Mouse (Mus musculus): Measurements from ENCODE around the gene Gm9821. TPM values are rescaled to one million over a fixed set of nuclear protein-coding genes. Genes with fewer than 3 reads are reported as not detected.
A peak's percentile ranks its signal among the peaks of the same experiment; 100 is the strongest.

Gm9821 gene
- total and polyA plus RNA-seq, 2 experiments: not detected

- Histone ChIP-seq H3K4me1 (ENCODE audit: control insufficient read depth, insufficient read depth, low read length) (peaks cover 19% of the 10 kb centered on the region), H3K27ac (replicated peaks; ENCODE audit: insufficient read depth, low read depth, low read length) (peak overlapping the region; percentile 98), H3K36me3 (ENCODE audit: control insufficient read depth, insufficient read depth, low read length) (no peaks in the 10 kb centered on the region), H3K4me3 (ENCODE audit: insufficient read depth, low read depth, low read length) (peak overlapping the region; percentile 99), H3K79me2 (ENCODE audit: control insufficient read depth, insufficient read depth, low read length) (peaks cover 14% of the 10 kb centered on the region; the same call in 1 of the 2 replicates), H3K27me3 (ENCODE audit: control insufficient read depth, insufficient read depth, low read length) (no peaks in the 10 kb centered on the region), H3K9ac (ENCODE audit: low read depth, low read length) (peak overlapping the region; percentile 94)
- no peak for TF ChIP-seq POLR2A (IDR thresholded peaks at IDR 0.05; ENCODE audit: extremely low read depth, insufficient read depth, low read length)
- no peak for TF ChIP-seq CTCF (IDR thresholded peaks at IDR 0.05; ENCODE audit: low read depth, low read length)
- WGBS: 59% methylated on average over 3 of the region's 3 CpGs
- DNase-seq (ENCODE audit: extremely low read depth, low read depth, low spot score): no peak
These were observed 19.2 kb downstream of the Gm9821 start for GRCm38 (mm10) chr2:91964610-91965204.

DNA sequence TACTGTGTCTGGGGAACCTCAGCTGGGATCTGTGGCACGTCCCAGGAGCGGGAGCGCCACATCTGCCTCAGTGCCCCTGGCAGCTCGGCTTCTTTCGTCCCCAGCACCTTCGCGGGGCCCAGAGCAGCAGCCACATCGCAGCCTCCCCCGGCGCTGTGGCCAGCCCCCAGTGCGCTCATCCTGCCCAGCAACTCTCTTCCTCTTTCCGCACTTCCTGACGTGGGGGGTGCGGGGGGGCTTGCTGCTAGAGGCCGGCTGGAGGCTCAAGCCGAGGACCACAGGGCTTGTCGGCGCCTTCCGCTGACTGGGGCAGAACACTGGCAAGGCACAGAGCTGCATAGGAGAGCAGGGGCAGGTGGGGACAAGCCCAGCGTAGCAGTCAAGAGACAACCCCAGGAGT is 19.9 kb downstream of the Gm9821 start:
- Histone ChIP-seq H3K4me1 (ENCODE audit: control insufficient read depth, insufficient read depth, low read length) (peaks cover 17% of the 10 kb centered on the region), H3K36me3 (ENCODE audit: control insufficient read depth, insufficient read depth, low read length) (no peaks in the 10 kb centered on the region), H3K27me3 (ENCODE audit: control insufficient read depth, insufficient read depth, low read length) (no peaks in the 10 kb centered on the region), H3K4me3 (ENCODE audit: insufficient read depth, low read depth, low read length) (peak overlapping the region; percentile 99), H3K9ac (ENCODE audit: low read depth, low read length) (peak overlapping the region; percentile 94), H3K79me2 (ENCODE audit: control insufficient read depth, insufficient read depth, low read length) (peaks cover 11% of the 10 kb centered on the region; the same call in 1 of the 2 replicates), H3K27ac (replicated peaks; ENCODE audit: insufficient read depth, low read depth, low read length) (peak overlapping the region; percentile 98)
- WGBS: 53% methylated on average over 20 of the region's 20 CpGs
- TF ChIP-seq POLR2A (IDR thresholded peaks at IDR 0.05; ENCODE audit: extremely low read depth, insufficient read depth, low read length): peak; percentile 50; the same call in 1 of the 2 replicates
- TF ChIP-seq CTCF (IDR thresholded peaks at IDR 0.05; ENCODE audit: low read depth, low read length): no peak
- no peak for DNase-seq (ENCODE audit: extremely low read depth, low read depth, low spot score)

DNA sequence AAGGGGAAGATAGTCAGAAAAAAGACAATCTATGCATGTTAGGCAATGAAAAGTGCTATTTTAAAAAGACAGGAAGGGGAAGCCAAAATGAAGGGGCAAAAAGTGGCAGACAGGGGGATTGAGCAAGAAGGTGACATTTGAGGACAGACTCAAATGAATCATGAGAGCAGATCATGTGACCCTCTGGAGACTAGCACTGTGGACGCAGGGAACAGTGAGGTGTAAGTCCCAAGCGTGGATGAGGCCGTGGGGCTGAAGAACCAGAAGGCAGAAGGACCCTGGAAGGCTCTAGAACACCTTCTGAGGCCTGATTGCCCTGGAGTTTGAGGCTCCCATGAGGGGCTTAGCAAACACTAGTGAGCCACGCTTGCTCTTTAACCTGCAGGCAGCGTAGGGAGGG is 20.9 kb downstream of the Gm9821 start:
- Histone ChIP-seq H3K27me3 (ENCODE audit: control insufficient read depth, insufficient read depth, low read length) (no peaks in the 10 kb centered on the region), H3K36me3 (ENCODE audit: control insufficient read depth, insufficient read depth, low read length) (no peaks in the 10 kb centered on the region), H3K27ac (replicated peaks; ENCODE audit: insufficient read depth, low read depth, low read length) (no peak overlapping the region), H3K4me3 (ENCODE audit: insufficient read depth, low read depth, low read length) (no peak overlapping the region), H3K4me1 (ENCODE audit: control insufficient read depth, insufficient read depth, low read length) (peaks cover 19% of the 10 kb centered on the region), H3K79me2 (ENCODE audit: control insufficient read depth, insufficient read depth, low read length) (peaks cover 5% of the 10 kb centered on the region; the same call in 1 of the 2 replicates), H3K9ac (ENCODE audit: low read depth, low read length) (no peak overlapping the region)
- peak; percentile 34 for DNase-seq (ENCODE audit: extremely low read depth, low read depth, low spot score)
- TF ChIP-seq CTCF (IDR thresholded peaks at IDR 0.05; ENCODE audit: low read depth, low read length): no peak
- no peak for TF ChIP-seq POLR2A (IDR thresholded peaks at IDR 0.05; ENCODE audit: extremely low read depth, insufficient read depth, low read length)
- WGBS: 85% methylated on average over 5 of the region's 5 CpGs

DNA sequence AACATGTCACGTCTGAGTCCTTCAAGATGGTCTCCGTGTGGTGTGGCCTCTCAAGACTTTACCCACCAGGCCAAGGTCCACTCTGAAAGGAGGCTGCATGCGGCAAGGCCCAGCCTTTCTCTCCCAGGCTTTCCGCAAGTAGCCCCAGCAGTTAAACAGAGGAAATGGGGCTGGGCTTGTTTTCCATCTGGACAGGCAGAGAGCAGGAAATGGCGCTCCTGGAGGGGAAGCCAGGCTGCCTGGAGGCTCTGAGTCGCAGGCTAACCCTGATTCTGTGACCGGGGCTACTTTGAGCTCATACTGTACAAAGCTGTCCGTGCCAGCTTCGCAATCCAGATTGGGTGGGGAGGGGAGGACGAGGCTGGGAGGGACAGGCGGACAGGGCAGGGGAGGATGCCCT is 22.5 kb downstream of the Gm9821 start:
- Histone ChIP-seq H3K4me3 (ENCODE audit: insufficient read depth, low read depth, low read length) (no peak overlapping the region), H3K4me1 (ENCODE audit: control insufficient read depth, insufficient read depth, low read length) (peaks cover 7% of the 10 kb centered on the region), H3K9ac (ENCODE audit: low read depth, low read length) (peak overlapping the region; percentile 47), H3K79me2 (ENCODE audit: control insufficient read depth, insufficient read depth, low read length) (no peaks in the 10 kb centered on the region), H3K27ac (replicated peaks; ENCODE audit: insufficient read depth, low read depth, low read length) (peak overlapping the region; percentile 83), H3K27me3 (ENCODE audit: control insufficient read depth, insufficient read depth, low read length) (no peaks in the 10 kb centered on the region), H3K36me3 (ENCODE audit: control insufficient read depth, insufficient read depth, low read length) (no peaks in the 10 kb centered on the region)
- DNase-seq (ENCODE audit: extremely low read depth, low read depth, low spot score): no peak
- WGBS: 69% methylated on average over 11 of the region's 11 CpGs
- TF ChIP-seq CTCF (IDR thresholded peaks at IDR 0.05; ENCODE audit: low read depth, low read length): no peak

DNA sequence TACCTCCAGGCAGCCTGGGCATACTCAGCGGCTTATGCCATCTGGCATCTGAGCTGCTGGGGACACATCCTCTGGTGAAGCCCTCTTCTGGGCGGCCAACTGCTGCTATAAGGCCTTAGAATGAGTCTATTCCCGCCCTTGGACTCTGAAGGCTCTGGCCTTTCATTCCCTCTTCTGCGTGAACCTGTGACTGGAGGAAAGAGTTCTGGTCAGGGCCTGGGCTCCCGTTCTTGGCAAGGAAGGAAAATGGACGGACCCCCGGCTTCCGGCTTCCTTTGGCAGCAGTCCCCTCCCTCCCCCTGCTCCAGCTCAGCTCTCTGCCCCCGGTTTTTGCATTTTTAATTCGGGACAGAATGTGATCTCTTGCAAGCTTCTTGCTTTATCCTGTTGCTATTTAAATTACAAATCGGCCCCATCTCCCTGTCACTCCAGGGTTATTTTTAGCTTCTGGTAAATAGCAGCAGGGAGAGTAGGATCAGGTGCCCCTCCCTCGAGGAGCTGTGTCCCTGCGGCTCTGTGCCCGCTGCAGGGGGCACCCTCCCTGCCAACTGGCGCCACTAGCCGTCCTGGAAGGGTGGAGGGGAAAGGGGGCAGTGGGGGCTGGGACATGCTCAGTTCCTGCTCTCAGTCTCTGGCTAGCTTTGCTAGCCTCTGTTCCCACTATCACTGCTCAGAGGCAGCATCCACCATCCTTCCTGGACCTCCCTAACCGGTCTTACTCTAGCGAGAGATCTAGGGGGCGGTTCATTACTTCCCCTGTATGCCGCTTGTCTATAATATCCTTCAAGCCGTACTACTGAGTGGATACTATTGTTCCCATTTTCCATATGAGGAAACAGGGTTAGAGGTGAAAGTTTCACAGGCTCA is 26.0 kb downstream of the Gm9821 start:
- Histone ChIP-seq H3K4me3 (ENCODE audit: insufficient read depth, low read depth, low read length) (peak overlapping the region; percentile 8; the same call in 1 of the 2 replicates), H3K27ac (replicated peaks; ENCODE audit: insufficient read depth, low read depth, low read length) (peak overlapping the region; percentile 81), H3K36me3 (ENCODE audit: control insufficient read depth, insufficient read depth, low read length) (no peaks in the 10 kb centered on the region), H3K4me1 (ENCODE audit: control insufficient read depth, insufficient read depth, low read length) (peaks cover 5% of the 10 kb centered on the region), H3K79me2 (ENCODE audit: control insufficient read depth, insufficient read depth, low read length) (no peaks in the 10 kb centered on the region), H3K9ac (ENCODE audit: low read depth, low read length) (peak overlapping the region; percentile 31; the same call in 1 of the 2 replicates), H3K27me3 (ENCODE audit: control insufficient read depth, insufficient read depth, low read length) (peaks cover 12% of the 10 kb centered on the region)
- WGBS: 51% methylated on average over 21 of the region's 21 CpGs
- TF ChIP-seq POLR2A (IDR thresholded peaks at IDR 0.05; ENCODE audit: extremely low read depth, insufficient read depth, low read length) (no peak), CTCF (IDR thresholded peaks at IDR 0.05; ENCODE audit: low read depth, low read length) (no peak)
- DNase-seq (ENCODE audit: extremely low read depth, low read depth, low spot score): peak; percentile 28

All from liver, adult 2 months (tissue).